Mouse (Mus musculus) testis, postnatal 10 days (tissue): ENCODE results near the gene Vmn2r111.
"Not testable (repeated sequence)": the region's sequence is repeated elsewhere in the genome, so short reads cannot be mapped to it uniquely, and the experiment has no call there.

Experiments
- DNase-seq: peaks from one replicate; pipeline ENCODE4 v3.0.0; 2021; ENCODE audit warnings: low spot score

Gene Vmn2r111

GRCm38 (mm10) chr17:22573382-22573781, at the start of gene Vmn2r111:
Gene Vmn2r111, minus strand, starts transcription at chr17:22573482.
- DNase-seq, result not testable (repeated sequence)

- DNase-seq, result not testable (repeated sequence)
Observed at GRCm38 (mm10) chr17:22600651-22601050, 27.4 kb upstream of the Vmn2r111 start, which contains the start of gene Vmn2r112. Gene Vmn2r112, plus strand, starts transcription at chr17:22600951.

GRCm38 (mm10) chr17:22520467-22520866, 52.8 kb downstream of the Vmn2r111 start:
- not testable (repeated sequence) for DNase-seq

DNA sequence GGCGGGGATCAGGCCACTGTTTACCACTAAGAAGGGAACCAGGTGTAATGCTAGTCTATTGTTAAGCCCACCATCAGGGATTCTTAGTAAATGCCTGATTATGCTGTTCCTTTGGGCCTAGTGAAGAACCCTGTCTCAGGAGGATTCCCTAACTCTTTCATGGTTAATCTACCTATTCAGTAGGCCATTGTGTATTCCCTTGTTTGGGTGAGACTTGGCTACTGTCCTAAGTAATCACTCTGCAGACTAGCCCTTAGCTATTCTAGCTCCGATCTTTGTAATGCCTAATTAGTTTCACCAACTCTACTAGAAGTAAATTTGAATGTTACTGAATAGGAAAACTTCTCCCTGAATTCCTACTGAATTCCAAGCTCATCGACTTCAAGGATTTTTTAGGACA, 53.2 kb downstream of the Vmn2r111 start:
- not testable (repeated sequence) for DNase-seq

- no peak for DNase-seq
Observed at GRCm38 (mm10) chr17:22497120-22497519, 76.2 kb downstream of the Vmn2r111 start.
